Mouse (Mus musculus): ENCODE data around the gene Atxn7l1. TPM values are rescaled to one million over a fixed set of nuclear protein-coding genes. Genes with fewer than 3 reads are reported as not detected.

The Atxn7l1 gene
- total RNA-seq, 2 experiments from 2014 or later, result 44.6 to 85.5 TPM

- ATAC-seq (replicated peaks; ENCODE audit: poor library complexity, severe bottlenecking), result no peak
Observed at GRCm38 (mm10) chr12:33220509-33221051, 73.1 kb downstream of the Atxn7l1 start.

DNA sequence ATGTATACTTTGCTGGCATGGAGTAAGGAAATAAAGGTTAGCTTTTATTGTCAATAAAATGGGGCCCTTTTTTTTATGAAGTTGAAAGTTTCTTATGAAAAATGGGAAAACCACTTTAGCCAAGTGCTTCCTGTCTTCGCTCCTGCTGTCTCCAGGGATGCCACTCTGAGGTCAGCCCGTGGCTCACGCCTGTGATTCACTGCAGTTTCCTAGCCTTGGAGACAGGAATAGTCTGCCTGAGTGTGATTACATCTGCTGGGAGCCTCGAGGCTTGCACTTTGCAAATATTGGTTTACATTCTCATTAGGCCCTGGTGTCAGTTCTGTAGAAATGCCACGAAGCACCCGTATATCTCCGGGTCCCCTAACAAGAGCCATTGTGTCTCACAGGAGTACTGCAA lies 74.7 kb downstream of the Atxn7l1 start:
- no peak for ATAC-seq (replicated peaks; ENCODE audit: poor library complexity, severe bottlenecking)

GRCm38 (mm10) chr12:33225117-33225541 lies 77.6 kb downstream of the Atxn7l1 start:
- no peak for ATAC-seq (replicated peaks; ENCODE audit: poor library complexity, severe bottlenecking)

GRCm38 (mm10) chr12:33225978-33226377 lies 78.5 kb downstream of the Atxn7l1 start:
- no peak for ATAC-seq (replicated peaks; ENCODE audit: poor library complexity, severe bottlenecking)

DNA sequence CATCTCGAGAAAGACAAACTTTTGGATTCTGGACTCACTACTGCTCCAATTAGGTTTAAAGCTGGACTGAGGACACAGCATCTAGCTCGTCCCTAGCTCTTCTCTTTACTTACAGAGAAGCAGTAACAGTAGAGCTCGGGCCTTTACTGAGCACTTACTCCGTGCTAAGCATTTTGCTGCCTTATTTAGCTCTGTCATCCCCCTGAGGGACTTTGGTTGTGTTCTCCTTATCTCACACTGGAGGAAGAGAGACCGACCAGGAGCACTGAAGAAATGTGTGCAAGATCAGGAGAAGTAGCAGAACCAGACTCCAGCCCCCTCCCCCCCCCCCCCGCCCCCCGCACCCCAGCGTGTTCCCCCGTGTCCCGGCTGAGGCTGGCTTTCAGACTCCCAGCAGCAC lies 79.1 kb downstream of the Atxn7l1 start:
- no peak for ATAC-seq (replicated peaks; ENCODE audit: poor library complexity, severe bottlenecking)

DNA sequence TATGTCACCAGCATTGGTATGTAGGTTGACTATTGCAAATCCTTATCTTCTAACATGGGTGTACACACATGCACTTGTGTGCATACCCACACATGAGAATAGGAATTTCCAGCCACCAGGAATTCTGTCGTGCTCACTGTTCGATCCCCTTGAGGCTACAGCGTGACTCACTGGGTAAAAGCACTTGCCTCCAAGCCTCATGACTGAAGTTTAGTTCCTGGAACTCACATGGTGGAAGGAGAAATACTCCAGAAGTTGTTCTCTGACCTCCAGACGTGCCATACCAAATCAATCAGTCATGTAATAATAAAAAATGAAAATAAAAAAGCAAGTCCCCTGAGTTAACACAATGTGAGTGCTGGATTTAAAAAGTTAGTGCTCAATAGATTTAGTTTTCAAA lies 87.8 kb downstream of the Atxn7l1 start:
- no peak for ATAC-seq (replicated peaks; ENCODE audit: poor library complexity, severe bottlenecking)

DNA sequence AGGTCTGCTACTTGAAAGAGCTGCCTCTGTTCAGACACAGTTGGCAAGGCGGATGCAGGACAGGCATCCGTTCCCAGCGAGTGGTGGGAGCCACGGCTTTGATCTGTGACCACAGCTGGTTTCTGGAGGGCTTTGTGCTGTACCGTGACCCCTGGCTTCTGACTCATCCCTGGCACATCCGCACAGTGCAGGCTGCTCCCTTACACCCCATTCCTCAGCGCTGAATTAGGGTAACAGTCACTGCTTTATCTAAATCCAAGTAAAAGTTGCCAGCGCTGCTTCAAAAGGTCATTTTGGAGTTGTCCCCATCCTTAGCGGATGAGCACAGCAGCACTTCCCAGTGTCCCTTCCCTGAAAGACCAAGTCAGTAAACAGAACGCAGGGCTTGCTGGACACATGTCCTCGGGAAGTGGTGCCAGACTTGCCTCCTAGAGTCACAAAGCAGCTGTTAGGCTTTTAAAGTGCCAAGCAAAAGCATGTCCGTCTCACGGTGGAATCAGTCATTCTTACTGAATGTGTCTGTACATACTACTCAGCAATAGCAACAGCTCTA lies 88.4 kb downstream of the Atxn7l1 start:
- ATAC-seq (replicated peaks; ENCODE audit: poor library complexity, severe bottlenecking), result no peak

DNA sequence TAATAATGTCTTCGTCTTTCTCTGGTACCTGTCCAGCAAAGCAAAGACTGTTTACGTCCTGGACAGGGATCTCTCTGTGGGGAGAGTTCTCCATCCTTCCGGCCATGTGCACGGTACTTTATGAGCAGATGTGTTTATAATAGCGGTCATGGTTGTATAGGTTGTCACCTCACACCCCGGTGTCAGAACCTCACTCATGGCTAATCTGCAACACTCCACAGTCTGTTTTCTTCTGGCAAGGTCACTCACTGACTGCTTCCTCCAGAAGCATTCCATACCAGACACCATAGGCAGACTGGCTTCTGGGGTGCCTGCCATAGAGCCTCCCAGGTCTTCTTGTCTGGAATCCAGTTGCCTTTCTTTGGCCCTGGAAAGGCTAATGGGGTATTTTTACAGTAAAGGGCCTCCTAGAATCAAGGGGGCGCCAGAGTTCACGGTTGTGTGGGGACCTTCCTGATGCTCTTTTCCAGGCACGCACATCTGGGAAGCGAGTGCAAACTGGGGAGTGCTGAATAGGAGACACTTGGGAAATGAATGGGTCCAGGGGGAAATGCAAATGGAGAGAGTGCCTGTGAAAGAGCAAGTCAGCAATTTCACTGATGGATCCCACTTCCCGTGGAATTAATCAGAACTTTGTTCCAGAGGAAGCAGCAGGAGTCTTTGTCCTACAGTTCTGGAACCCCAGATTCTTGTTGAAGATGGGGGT lies 89.0 kb downstream of the Atxn7l1 start:
- ATAC-seq (replicated peaks; ENCODE audit: poor library complexity, severe bottlenecking), result no peak

DNA sequence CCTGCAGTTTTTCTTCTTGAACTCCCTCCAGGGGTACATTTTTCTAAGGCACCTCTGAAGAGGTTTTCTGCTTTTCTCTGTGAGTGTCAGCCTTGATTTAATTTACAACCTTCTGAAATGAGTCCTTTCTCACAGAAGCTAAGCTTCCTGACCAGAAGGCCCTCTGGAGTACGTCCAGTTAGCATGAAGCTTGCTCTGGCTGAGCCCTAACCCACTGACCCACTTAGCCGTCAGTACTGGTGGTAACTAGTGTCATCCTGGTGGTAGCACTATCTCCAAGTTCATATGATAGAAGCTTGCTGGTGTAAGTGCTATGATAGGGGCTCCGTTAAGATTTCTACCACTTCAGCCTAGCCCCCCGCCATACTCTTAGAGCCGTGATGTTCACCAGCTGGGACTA lies 89.6 kb downstream of the Atxn7l1 start:
- no peak for ATAC-seq (replicated peaks; ENCODE audit: poor library complexity, severe bottlenecking)

GRCm38 (mm10) chr12:33242679-33243078 lies 95.2 kb downstream of the Atxn7l1 start:
- no peak for ATAC-seq (replicated peaks; ENCODE audit: poor library complexity, severe bottlenecking)

- ATAC-seq (replicated peaks; ENCODE audit: poor library complexity, severe bottlenecking), result no peak
Observed at GRCm38 (mm10) chr12:33244132-33244875, 96.8 kb downstream of the Atxn7l1 start.

- no peak for ATAC-seq (replicated peaks; ENCODE audit: poor library complexity, severe bottlenecking)
Observed at GRCm38 (mm10) chr12:33245455-33245854, 98.0 kb downstream of the Atxn7l1 start.

GRCm38 (mm10) chr12:33246878-33247277 lies 99.4 kb downstream of the Atxn7l1 start:
- no peak for ATAC-seq (replicated peaks; ENCODE audit: poor library complexity, severe bottlenecking)

GRCm38 (mm10) chr12:33250197-33250596 lies 102.7 kb downstream of the Atxn7l1 start:
- ATAC-seq (replicated peaks; ENCODE audit: poor library complexity, severe bottlenecking), result no peak

- ATAC-seq (replicated peaks; ENCODE audit: poor library complexity, severe bottlenecking), result no peak
Observed at GRCm38 (mm10) chr12:33251399-33251798, 103.9 kb downstream of the Atxn7l1 start.

GRCm38 (mm10) chr12:33252621-33253020 lies 105.1 kb downstream of the Atxn7l1 start:
- ATAC-seq (replicated peaks; ENCODE audit: poor library complexity, severe bottlenecking), result no peak

DNA sequence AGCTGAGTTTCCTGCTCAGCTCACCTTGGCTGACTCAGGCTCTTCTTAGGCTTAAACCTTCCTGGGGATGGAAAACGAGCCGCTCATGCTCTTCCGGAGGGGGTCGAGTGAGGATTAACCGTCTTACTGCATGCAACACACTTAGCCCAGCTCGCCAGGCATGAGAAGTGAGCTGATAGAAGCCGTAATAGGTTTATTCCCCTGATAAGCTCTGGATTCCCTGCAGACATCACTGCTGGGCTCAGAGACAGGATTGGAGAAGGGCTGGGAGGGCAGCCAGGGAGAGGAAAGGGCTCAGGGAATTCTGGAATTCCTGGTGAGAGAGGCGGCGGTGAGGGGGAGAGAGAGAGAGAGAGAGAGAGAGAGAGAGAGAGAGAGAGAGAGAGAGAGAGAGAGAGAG lies 105.7 kb downstream of the Atxn7l1 start:
- ATAC-seq (replicated peaks; ENCODE audit: poor library complexity, severe bottlenecking), result no peak

DNA sequence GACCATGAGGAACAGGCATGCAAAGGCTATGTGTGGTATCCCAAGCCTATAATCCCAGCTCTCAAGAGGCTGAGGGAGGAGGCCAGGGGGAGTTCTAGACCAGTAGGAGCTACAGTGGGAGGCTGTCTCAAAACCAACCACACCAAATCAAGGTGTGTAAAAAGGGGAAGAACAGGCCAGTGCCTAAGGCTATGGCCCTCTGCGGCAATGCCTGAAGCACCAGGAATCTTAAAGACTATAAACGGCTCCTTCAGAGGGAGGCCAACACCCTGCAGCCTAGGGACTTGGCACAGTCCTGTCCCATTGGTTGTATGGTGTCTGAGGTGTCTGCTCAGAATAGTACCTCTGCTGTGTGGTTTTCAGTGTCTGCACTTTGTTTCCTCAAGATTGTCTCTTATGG lies 107.8 kb downstream of the Atxn7l1 start:
- no peak for ATAC-seq (replicated peaks; ENCODE audit: poor library complexity, severe bottlenecking)

- no peak for ATAC-seq (replicated peaks; ENCODE audit: poor library complexity, severe bottlenecking)
Observed at GRCm38 (mm10) chr12:33256426-33256825, 108.9 kb downstream of the Atxn7l1 start.

DNA sequence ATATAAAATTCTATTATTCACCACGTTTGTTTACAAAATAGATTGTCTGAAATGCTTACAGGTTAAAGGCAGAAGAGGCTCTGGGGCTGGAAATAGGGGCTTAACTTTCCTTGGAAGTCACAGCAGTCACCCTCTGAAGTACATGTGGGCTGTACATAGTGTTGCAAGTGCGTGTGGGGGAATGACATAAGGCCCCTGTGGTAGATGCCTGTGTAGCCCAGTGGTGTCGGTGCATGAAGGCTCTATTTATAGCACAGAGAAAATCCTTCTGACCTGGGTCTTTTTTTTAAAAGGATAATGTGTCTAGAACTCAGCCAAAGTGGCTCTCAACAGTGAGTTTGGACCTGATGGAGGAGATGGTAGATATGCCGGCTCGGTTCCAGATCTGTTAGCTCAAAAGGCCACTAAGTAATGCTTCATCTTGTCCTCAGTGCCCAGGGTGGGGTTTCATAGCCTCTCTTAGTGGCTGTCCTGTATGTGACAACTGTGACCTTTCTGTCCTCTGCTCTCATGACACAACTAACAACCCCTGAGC lies 111.6 kb downstream of the Atxn7l1 start:
- no peak for ATAC-seq (replicated peaks; ENCODE audit: poor library complexity, severe bottlenecking)

DNA sequence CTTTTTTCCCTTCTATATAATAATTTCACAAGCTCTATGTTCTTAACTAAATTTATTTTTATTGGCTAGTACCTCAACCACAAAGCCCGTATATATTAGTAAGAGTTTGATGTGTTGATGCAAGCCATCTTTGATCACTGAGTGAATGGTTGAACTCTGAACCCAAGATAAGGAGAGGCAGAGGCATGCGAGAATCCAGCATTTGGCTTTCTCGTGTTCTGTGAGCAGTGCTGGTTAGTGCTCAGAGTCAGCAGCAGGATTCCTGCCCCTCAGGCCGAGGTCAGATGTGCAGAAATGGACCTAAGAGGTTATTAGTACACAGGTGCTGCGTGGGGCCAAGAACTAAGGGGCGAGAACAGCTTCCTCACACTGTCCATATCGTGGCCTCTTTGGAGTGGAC lies 113.1 kb downstream of the Atxn7l1 start:
- no peak for ATAC-seq (replicated peaks; ENCODE audit: poor library complexity, severe bottlenecking)
